Mouse (Mus musculus) forebrain, embryonic 15.5 days (tissue): Measurements from ENCODE around the gene Rbm12. TPM values are rescaled to one million over a fixed set of nuclear protein-coding genes. Genes with fewer than 3 reads are reported as not detected.

Experiments
- ATAC-seq: fragments of 200-750 bp; cut with Nextera tagmentation; replicated peaks from 2 replicates; pipeline ENCODE4 v1.8.0; 2017; ENCODE audit warnings: mild to moderate bottlenecking, moderate TSS enrichment, moderate library complexity
- H3K27ac ChIP-seq: fragments of 300-500 bp; sonication (generic); replicated peaks from 2 replicates; pipeline ENCODE4 v1.5.1; 2015; ENCODE audit warnings: mild to moderate bottlenecking, inconsistent platforms
- H3K27me3 ChIP-seq: fragments of 300-500 bp; sonication (generic); 2 replicates; pipeline ENCODE4 v1.6.1; 2015; ENCODE audit warnings: inconsistent platforms
- H3K36me3 ChIP-seq: fragments of 300-500 bp; sonication (generic); 2 replicates; pipeline ENCODE4 v1.6.1; 2015; ENCODE audit warnings: mild to moderate bottlenecking, inconsistent platforms
- H3K4me1 ChIP-seq: fragments of 300-500 bp; sonication (generic); 2 replicates; pipeline ENCODE4 v1.6.1; 2015; ENCODE audit warnings: inconsistent platforms
- H3K4me2 ChIP-seq: fragments of 300-500 bp; sonication (generic); replicated peaks from 2 replicates; pipeline ENCODE4 v1.6.1; 2015; ENCODE audit warnings: mild to moderate bottlenecking, inconsistent platforms
- H3K4me3 ChIP-seq: fragments of 300-500 bp; sonication (generic); 2 replicates; pipeline ENCODE4 v1.5.1; 2015; ENCODE audit warnings: mild to moderate bottlenecking, inconsistent platforms
- H3K9ac ChIP-seq: fragments of 300-500 bp; sonication (generic); replicated peaks from 2 replicates; pipeline ENCODE4 v1.6.1; 2015; ENCODE audit warnings: mild to moderate bottlenecking, inconsistent platforms
- H3K9me3 ChIP-seq: fragments of 300-500 bp; sonication (generic); 2 replicates; pipeline ENCODE4 v1.6.1; 2016; ENCODE audit warnings: inconsistent platforms
- WGBS: fragments of 180-500 bp; shearing (Covaris S2); methylation state at CpG from one replicate; pipeline ENCODE4 v1.1.7; 2015; ENCODE audit warnings: mixed read lengths; 5-methylcytosine and 5-hydroxymethylcytosine counted together
- polyA plus RNA-seq: library from polyadenylated mRNA; unstranded; fragments of >200 nt; fragmentation: Nextera tagmentation; extraction: Ambion mirVana; gene quantifications from 2 replicates; pipeline ENCODE4 v1.2.1, GENCODE M21; 2015

The Rbm12 gene
- polyA plus RNA-seq, 1 experiment from 2014 or later, result 31.1 TPM

- Histone ChIP-seq H3K9me3 (no peaks in the 10 kb centered on the region), H3K4me3 (no peak overlapping the region), H3K36me3 (peaks cover 64% of the 10 kb centered on the region), H3K4me1 (no peaks in the 10 kb centered on the region), H3K27me3 (no peaks in the 10 kb centered on the region), H3K4me2 (no peak overlapping the region), H3K9ac (no peak overlapping the region), H3K27ac (no peak overlapping the region)
- 90% methylated on average over 7 of the region's 7 CpGs for WGBS
- ATAC-seq, result no peak
Measured at GRCm38 (mm10) chr2:156077461-156077860, 34.3 kb downstream of the Rbm12 start.

- Histone ChIP-seq H3K4me3 (no peak overlapping the region), H3K9ac (no peak overlapping the region), H3K27me3 (no peaks in the 10 kb centered on the region), H3K36me3 (peaks cover 95% of the 10 kb centered on the region), H3K27ac (no peak overlapping the region), H3K9me3 (no peaks in the 10 kb centered on the region), H3K4me1 (no peaks in the 10 kb centered on the region), H3K4me2 (no peak overlapping the region)
- 96% methylated on average over 15 of the region's 15 CpGs for WGBS
- ATAC-seq, result no peak
Measured at GRCm38 (mm10) chr2:156073725-156074124, 38.1 kb downstream of the Rbm12 start.

- Histone ChIP-seq H3K4me3 (no peak overlapping the region), H3K9ac (no peak overlapping the region), H3K9me3 (no peaks in the 10 kb centered on the region), H3K36me3 (peaks cover 70% of the 10 kb centered on the region), H3K4me2 (no peak overlapping the region), H3K4me1 (peaks cover 4% of the 10 kb centered on the region), H3K27me3 (no peaks in the 10 kb centered on the region), H3K27ac (no peak overlapping the region)
- WGBS, result 93% methylated on average over 10 of the region's 10 CpGs
- ATAC-seq, result no peak
Measured at GRCm38 (mm10) chr2:156071236-156071635, 40.5 kb downstream of the Rbm12 start.

GRCm38 (mm10) chr2:156067916-156068315 lies 43.9 kb downstream of the Rbm12 start:
- Histone ChIP-seq H3K27me3 (no peaks in the 10 kb centered on the region), H3K4me3 (no peak overlapping the region), H3K36me3 (peaks cover 37% of the 10 kb centered on the region), H3K4me2 (no peak overlapping the region), H3K27ac (no peak overlapping the region), H3K4me1 (peaks cover 11% of the 10 kb centered on the region), H3K9me3 (no peaks in the 10 kb centered on the region), H3K9ac (no peak overlapping the region)
- WGBS, result 90% methylated on average over 10 of the region's 10 CpGs
- no peak for ATAC-seq

- WGBS, result 35% methylated on average over 10 of the region's 10 CpGs
- peak overlapping the region; percentile 76 for H3K4me3 ChIP-seq
- no peaks in the 10 kb centered on the region for H3K9me3 ChIP-seq
- peak overlapping the region; percentile 79; the same call in 1 of the 2 replicates for H3K9ac ChIP-seq
- no peaks in the 10 kb centered on the region for H3K27me3 ChIP-seq
- ATAC-seq, result no peak
- H3K4me1 ChIP-seq, result peaks cover 11% of the 10 kb centered on the region
- no peak overlapping the region for H3K27ac ChIP-seq
- H3K36me3 ChIP-seq, result peaks cover 22% of the 10 kb centered on the region
- peak overlapping the region; percentile 91 for H3K4me2 ChIP-seq
Measured at GRCm38 (mm10) chr2:156066126-156066525, 45.7 kb downstream of the Rbm12 start.

GRCm38 (mm10) chr2:156065099-156066041 lies 46.4 kb downstream of the Rbm12 start, which contains the start of gene Spag4:
Gene Spag4 (plus strand): TSS chr2:156065175.
- Histone ChIP-seq H3K4me3 (peak within 1 kb of the TSS; percentile 76), H3K27ac (peak within 1 kb of the TSS; percentile 84), H3K9me3 (no peaks in the 10 kb centered on the region), H3K4me2 (peak within 1 kb of the TSS; percentile 91), H3K9ac (peak within 1 kb of the TSS; percentile 79), H3K4me1 (peaks cover 11% of the 10 kb centered on the region), H3K36me3 (peaks cover 14% of the 10 kb centered on the region), H3K27me3 (no peaks in the 10 kb centered on the region)
- ATAC-seq, result peak; percentile 82
- under 1% methylated on average over 81 of the region's 81 CpGs for WGBS

- Histone ChIP-seq H3K4me1 (no peaks in the 10 kb centered on the region), H3K36me3 (no peaks in the 10 kb centered on the region), H3K27ac (no peak within 1 kb of the TSS), H3K9me3 (no peaks in the 10 kb centered on the region), H3K27me3 (no peaks in the 10 kb centered on the region), H3K4me3 (no peak within 1 kb of the TSS), H3K4me2 (no peak within 1 kb of the TSS), H3K9ac (no peak within 1 kb of the TSS)
- 89% methylated on average over 9 of the region's 9 CpGs for WGBS
- no peak for ATAC-seq
Measured at GRCm38 (mm10) chr2:156052816-156053215, 59.0 kb downstream of the Rbm12 start, which contains the start of gene Fer1l4. Gene Fer1l4 (minus strand): TSS chr2:156052947.

- no peaks in the 10 kb centered on the region for H3K27me3 ChIP-seq
Measured at GRCm38 (mm10) chr2:156047929-156048328, 63.8 kb downstream of the Rbm12 start.

GRCm38 (mm10) chr2:156042903-156043302 lies 68.9 kb downstream of the Rbm12 start:
- H3K27me3 ChIP-seq, result no peaks in the 10 kb centered on the region
- H3K9ac ChIP-seq, result no peak overlapping the region
- no peak overlapping the region for H3K4me2 ChIP-seq
- no peak overlapping the region for H3K27ac ChIP-seq
- ATAC-seq, result no peak
- no peaks in the 10 kb centered on the region for H3K9me3 ChIP-seq
- WGBS, result 79% methylated on average over 8 of the region's 8 CpGs
- H3K36me3 ChIP-seq, result no peaks in the 10 kb centered on the region
- no peaks in the 10 kb centered on the region for H3K4me1 ChIP-seq
- H3K4me3 ChIP-seq, result no peak overlapping the region

More at GRCm38 (mm10) chr2:156047929-156048328, 63.8 kb downstream of the Rbm12 start:
- ATAC-seq, result no peak
- no peak overlapping the region for H3K4me3 ChIP-seq
- no peaks in the 10 kb centered on the region for H3K4me1 ChIP-seq
- no peak overlapping the region for H3K27ac ChIP-seq
- H3K36me3 ChIP-seq, result no peaks in the 10 kb centered on the region
- H3K9me3 ChIP-seq, result no peaks in the 10 kb centered on the region
- H3K9ac ChIP-seq, result no peak overlapping the region
- no peak overlapping the region for H3K4me2 ChIP-seq
- 9% methylated on average over 19 of the region's 19 CpGs for WGBS

Other genes with a start within 250 kb of the Rbm12 start
- gene Uqcc1, start 181.7 kb downstream of the Rbm12 start, polyA plus RNA-seq, result 63.5 and 79.0 TPM in 2 replicates
- not detected in 2 replicates for gene Gm15557, start 171.2 kb downstream of the Rbm12 start, polyA plus RNA-seq
- gene Gdf5, start 166.6 kb downstream of the Rbm12 start, polyA plus RNA-seq, result 2.4 and 4.3 TPM in 2 replicates
- 18.9 and 19.2 TPM in 2 replicates for gene Cep250, start 155.5 kb downstream of the Rbm12 start, polyA plus RNA-seq
- gene 6430550D23Rik, start 104.0 kb downstream of the Rbm12 start, polyA plus RNA-seq, result 1.8 TPM in 2 replicates
- gene Ergic3, start 103.9 kb downstream of the Rbm12 start, polyA plus RNA-seq, result 341 and 364 TPM in 2 replicates
- not detected in 2 replicates for gene Fer1l4, start 59.0 kb downstream of the Rbm12 start, polyA plus RNA-seq
- gene Spag4, start 46.8 kb downstream of the Rbm12 start, polyA plus RNA-seq, result 6.1 and 6.4 TPM in 2 replicates
- gene Cpne1, start within 50 bp of the Rbm12 start, polyA plus RNA-seq, result 31.9 and 34.5 TPM in 2 replicates
- gene Gm28036, start 15.1 kb upstream of the Rbm12 start, polyA plus RNA-seq, result 24.1 and 24.2 TPM in 2 replicates
- gene Romo1, start 32.1 kb upstream of the Rbm12 start, polyA plus RNA-seq, result 363 and 422 TPM in 2 replicates
- 40.7 TPM in 2 replicates for gene Nfs1, start 32.2 kb upstream of the Rbm12 start, polyA plus RNA-seq
- gene Rbm39, start 68.3 kb upstream of the Rbm12 start, polyA plus RNA-seq, result 579 and 585 TPM in 2 replicates
- 153 and 157 TPM in 2 replicates for gene Phf20, start 84.5 kb upstream of the Rbm12 start, polyA plus RNA-seq
- gene Cnbd2, start 200.3 kb upstream of the Rbm12 start, polyA plus RNA-seq, result 6.6 and 6.8 TPM in 2 replicates
- 93.0 and 99.8 TPM in 2 replicates for gene Scand1, start 200.7 kb upstream of the Rbm12 start, polyA plus RNA-seq